Mouse (Mus musculus) ES-Bruce4 (cell line): Measurements from ENCODE around the gene Cd79b.

ENCODE experiments used
- CTCF ChIP-seq: IDR thresholded peaks from one replicate; pipeline ENCODE4 v1.8.1; 2011; ENCODE audit warnings: low read depth, low read length
- POLR2A ChIP-seq: IDR thresholded peaks from one replicate; pipeline ENCODE4 v1.8.1; 2011; ENCODE audit warnings: low read length; ENCODE audit not compliant: insufficient read depth

DNA sequence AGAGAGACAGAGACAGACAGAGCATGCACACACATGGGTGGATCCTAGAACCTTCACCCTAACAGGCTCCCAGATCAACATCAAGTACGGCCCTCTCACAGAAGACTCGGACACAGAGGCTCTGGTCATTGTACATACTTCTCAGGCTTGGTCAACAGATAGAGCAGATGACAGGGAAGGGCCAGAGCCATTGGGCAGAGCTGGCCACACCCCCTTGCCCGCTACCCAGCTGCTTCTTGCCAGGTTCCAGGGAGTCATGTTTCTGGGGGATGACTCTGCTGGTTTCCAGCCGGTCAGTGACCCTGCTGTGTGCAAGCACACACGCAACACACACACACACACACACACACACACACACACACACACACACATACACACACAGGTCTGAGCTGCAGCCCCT is 36.3 kb upstream of the Cd79b start:
- TF ChIP-seq CTCF: no peak
- no peak for TF ChIP-seq POLR2A
